Mouse (Mus musculus) embryonic fibroblast, embryonic 13.5 days (primary cell): Measurements from ENCODE around the gene Dusp18.

Source experiments
- CTCF ChIP-seq: IDR thresholded peaks from 2 replicates; pipeline ENCODE4 v1.5.1; 2011; ENCODE audit warnings: mild to moderate bottlenecking, control low read depth, low read length, moderate library complexity, borderline replicate concordance; ENCODE audit not compliant: insufficient read depth
- POLR2A ChIP-seq: IDR thresholded peaks from 2 replicates; pipeline ENCODE4 v1.6.1; 2011; ENCODE audit warnings: low read depth, mild to moderate bottlenecking, control low read depth, low read length, moderate library complexity

GRCm38 (mm10) chr11:3936318-3936717 lies 41.3 kb downstream of the Dusp18 start:
- TF ChIP-seq CTCF: no peak
- no peak for TF ChIP-seq POLR2A
